Mouse (Mus musculus) intestine, embryonic 16.5 days (tissue): Measurements from ENCODE around the gene Ptma. TPM values are rescaled to one million over a fixed set of nuclear protein-coding genes. Genes with fewer than 3 reads are reported as not detected.
A peak's percentile ranks its signal among the peaks of the same experiment; 100 is the strongest.

Experiments
- ATAC-seq: fragments of 200-750 bp; cut with Nextera tagmentation; 2 replicates; pipeline ENCODE4 v1.8.0; 2017; ENCODE audit warnings: moderate TSS enrichment, moderate library complexity
- H3K27ac ChIP-seq: fragments of 300-500 bp; sonication (generic); 2 replicates; pipeline ENCODE4 v1.5.1; 2014; ENCODE audit warnings: mild to moderate bottlenecking, low read length
- H3K27me3 ChIP-seq: fragments of 300-500 bp; sonication (generic); replicated peaks from 2 replicates; pipeline ENCODE4 v1.6.1; 2014; ENCODE audit warnings: low read length, control low read depth, mixed read lengths; ENCODE audit not compliant: control insufficient read depth, insufficient read depth
- H3K36me3 ChIP-seq: fragments of 300-500 bp; sonication (generic); 2 replicates; pipeline ENCODE4 v1.6.1; 2014; ENCODE audit warnings: low read length, control low read depth; ENCODE audit not compliant: control insufficient read depth, insufficient read depth
- H3K4me1 ChIP-seq: fragments of 300-500 bp; sonication (generic); 2 replicates; pipeline ENCODE4 v1.6.1; 2014; ENCODE audit warnings: low read length, control low read depth, mixed read lengths; ENCODE audit not compliant: control insufficient read depth, insufficient read depth
- H3K4me2 ChIP-seq: fragments of 300-500 bp; sonication (generic); 2 replicates; pipeline ENCODE4 v1.6.1; 2014; ENCODE audit warnings: low read depth, low read length, control low read depth
- H3K4me3 ChIP-seq: fragments of 300-500 bp; sonication (generic); 2 replicates; pipeline ENCODE4 v1.5.1; 2014; ENCODE audit warnings: mild to moderate bottlenecking, low read length
- H3K9ac ChIP-seq: fragments of 300-500 bp; sonication (generic); 2 replicates; pipeline ENCODE4 v1.6.1; 2014; ENCODE audit warnings: low read depth, low read length
- H3K9me3 ChIP-seq: fragments of 300-500 bp; sonication (generic); 2 replicates; pipeline ENCODE4 v1.6.1; 2016; ENCODE audit warnings: low read length, control low read depth; ENCODE audit not compliant: control insufficient read depth
- WGBS: fragments of 180-500 bp; shearing (Covaris S2); extraction: QIAGEN DNeasy Blood & Tissue Kit; methylation state at CpG from one replicate; pipeline ENCODE4 v1.1.7; 2014; 5-methylcytosine and 5-hydroxymethylcytosine counted together
- polyA plus RNA-seq: library from polyadenylated mRNA; unstranded; fragments of >200 nt; fragmentation: Nextera tagmentation; extraction: Ambion mirVana; gene quantifications from 2 replicates; pipeline ENCODE4 v1.2.1, GENCODE M21; 2015

Gene Ptma
- polyA plus RNA-seq, 1 experiment from 2014 or later: 1,813 TPM

- Histone ChIP-seq H3K27ac (peak overlapping the region; percentile 99), H3K27me3 (no peaks in the 10 kb centered on the region), H3K4me2 (no peak overlapping the region), H3K9me3 (no peaks in the 10 kb centered on the region), H3K4me3 (no peak overlapping the region), H3K36me3 (no peaks in the 10 kb centered on the region), H3K4me1 (peaks cover 70% of the 10 kb centered on the region), H3K9ac (0 out of 2 replicates have a peak overlapping the region, but pooled peaks have one; percentile 63)
- WGBS: 3% methylated on average over 4 of the region's 4 CpGs
- ATAC-seq: no peak
Measured at GRCm38 (mm10) chr1:86501559-86501958, 25.0 kb upstream of the Ptma start.

DNA sequence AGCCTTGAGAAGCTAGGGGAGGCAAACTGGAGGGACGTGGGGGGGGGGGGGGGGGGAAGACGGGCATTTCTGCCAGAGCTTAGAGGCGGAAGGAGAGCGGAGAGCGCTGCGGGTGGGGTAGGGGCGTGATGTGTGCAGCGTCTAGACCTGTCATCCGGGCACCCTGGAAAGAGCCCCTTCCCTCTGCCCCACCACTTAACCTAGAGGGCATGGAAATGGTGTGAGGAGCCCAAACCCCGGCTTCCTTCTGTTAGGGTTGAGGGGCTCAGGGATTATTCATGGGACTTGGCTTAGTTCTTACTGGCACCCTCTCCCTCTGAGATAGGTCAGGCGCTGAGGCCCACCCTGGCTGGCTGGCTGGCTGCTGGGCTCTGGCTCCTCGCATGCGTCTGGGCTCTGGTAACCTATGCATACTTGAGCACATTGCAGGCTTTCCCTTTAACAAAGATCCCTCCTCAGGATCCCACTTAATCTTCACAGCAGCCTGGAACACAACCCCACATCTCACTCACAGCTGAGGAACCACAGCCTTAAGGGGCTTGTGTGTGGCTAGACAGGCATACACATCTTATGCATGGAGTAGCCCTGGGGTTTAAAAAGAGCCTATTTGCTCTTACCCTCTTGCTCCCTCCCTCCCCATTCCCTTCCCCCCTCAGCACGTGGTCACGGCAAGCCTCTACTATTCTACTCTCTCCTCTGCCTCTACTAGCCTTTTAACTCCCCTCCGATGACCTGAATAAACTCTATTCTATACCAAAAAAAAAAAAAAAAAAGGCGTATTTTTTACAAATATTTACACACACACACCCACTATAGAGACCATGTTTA is 24.1 kb upstream of the Ptma start:
- no peak for ATAC-seq
- Histone ChIP-seq H3K9me3 (no peaks in the 10 kb centered on the region), H3K36me3 (no peaks in the 10 kb centered on the region), H3K4me3 (no peak overlapping the region), H3K4me2 (peak overlapping the region; percentile 88), H3K27me3 (no peaks in the 10 kb centered on the region), H3K4me1 (peaks cover 62% of the 10 kb centered on the region), H3K27ac (peak overlapping the region; percentile 99), H3K9ac (peak overlapping the region; percentile 75)
- WGBS: 31% methylated on average over 15 of the region's 17 CpGs

DNA sequence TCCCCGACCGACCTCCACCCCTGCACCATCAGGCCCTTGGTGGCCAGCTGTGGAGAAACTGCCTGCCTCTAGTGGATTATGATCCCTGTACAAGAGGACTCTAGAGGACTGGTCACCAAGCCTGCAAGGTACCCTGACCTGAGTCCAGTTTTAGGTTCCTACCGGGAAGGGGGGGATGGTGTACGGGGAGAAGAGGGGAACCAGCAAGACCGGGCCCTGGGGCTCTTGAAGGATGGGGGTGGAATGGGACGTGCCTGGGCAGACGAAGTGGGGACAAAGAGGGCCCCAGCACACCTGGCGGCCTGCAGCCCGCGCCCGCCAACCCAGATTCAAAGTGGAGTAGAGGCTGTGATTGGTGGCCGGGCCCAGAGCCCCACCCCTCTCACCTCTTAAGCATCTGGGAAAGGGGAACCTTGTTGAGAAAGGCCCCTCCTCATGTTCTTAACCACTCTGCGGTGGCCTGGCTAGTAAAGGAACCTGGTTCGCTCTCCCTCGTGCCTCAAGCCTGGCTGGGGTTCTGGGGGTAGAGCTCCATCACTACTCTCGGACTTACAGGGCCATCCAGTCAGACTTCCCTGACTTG is 23.3 kb upstream of the Ptma start:
- no peaks in the 10 kb centered on the region for H3K27me3 ChIP-seq
- peak overlapping the region; percentile 46 for H3K4me3 ChIP-seq
- peak overlapping the region; percentile 99 for H3K27ac ChIP-seq
- ATAC-seq: peak; percentile 49
- H3K4me1 ChIP-seq: peaks cover 57% of the 10 kb centered on the region
- no peaks in the 10 kb centered on the region for H3K9me3 ChIP-seq
- no peaks in the 10 kb centered on the region for H3K36me3 ChIP-seq
- H3K9ac ChIP-seq: peak overlapping the region; percentile 75
- peak overlapping the region; percentile 88 for H3K4me2 ChIP-seq
- WGBS: 29% methylated on average over 16 of the region's 16 CpGs

GRCm38 (mm10) chr1:86503906-86504696 is 22.4 kb upstream of the Ptma start:
- Histone ChIP-seq H3K27ac (peak overlapping the region; percentile 99), H3K4me1 (peaks cover 48% of the 10 kb centered on the region), H3K27me3 (no peaks in the 10 kb centered on the region), H3K36me3 (no peaks in the 10 kb centered on the region), H3K4me2 (peak overlapping the region; percentile 88), H3K9me3 (no peaks in the 10 kb centered on the region), H3K4me3 (peak overlapping the region; percentile 46), H3K9ac (peak overlapping the region; percentile 75)
- under 1% methylated on average over 64 of the region's 64 CpGs for WGBS
- ATAC-seq: peak; percentile 86

GRCm38 (mm10) chr1:86504697-86505421 is 21.7 kb upstream of the Ptma start:
- peak overlapping the region; percentile 46 for H3K4me3 ChIP-seq
- H3K9ac ChIP-seq: peak overlapping the region; percentile 75
- ATAC-seq: no peak; the same call in 1 of the 2 replicates
- no peaks in the 10 kb centered on the region for H3K27me3 ChIP-seq
- H3K36me3 ChIP-seq: no peaks in the 10 kb centered on the region
- H3K27ac ChIP-seq: peak overlapping the region; percentile 99
- H3K4me2 ChIP-seq: peak overlapping the region; percentile 88
- peaks cover 50% of the 10 kb centered on the region for H3K4me1 ChIP-seq
- 18% methylated on average over 19 of the region's 19 CpGs for WGBS
- H3K9me3 ChIP-seq: no peaks in the 10 kb centered on the region

DNA sequence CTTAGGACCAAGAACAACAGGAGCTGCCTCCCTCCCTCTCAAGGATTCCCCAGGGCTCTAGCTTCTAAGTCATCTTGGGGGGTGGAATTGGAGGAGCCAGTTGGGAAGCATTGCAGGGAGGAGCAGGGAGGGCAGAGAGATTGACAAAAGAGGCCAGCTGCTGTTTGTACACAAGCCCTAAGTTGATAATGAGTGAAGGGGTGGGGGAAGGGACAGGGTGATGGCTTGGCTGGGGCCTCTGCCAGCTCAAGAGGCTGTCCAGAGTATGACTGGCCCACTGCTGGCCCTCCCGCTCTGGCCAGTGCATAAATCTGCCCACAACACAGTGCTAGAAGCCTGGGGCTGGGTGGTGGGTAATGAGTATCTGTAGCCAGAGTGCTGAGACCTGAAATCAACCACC is 21.1 kb upstream of the Ptma start:
- Histone ChIP-seq H3K4me3 (no peak overlapping the region; the same call in 1 of the 2 replicates), H3K27me3 (no peaks in the 10 kb centered on the region), H3K9me3 (no peaks in the 10 kb centered on the region), H3K4me2 (peak overlapping the region; percentile 88), H3K36me3 (no peaks in the 10 kb centered on the region), H3K27ac (peak overlapping the region; percentile 99), H3K9ac (peak overlapping the region; percentile 75), H3K4me1 (peaks cover 50% of the 10 kb centered on the region)
- 63% methylated on average over 1 of the region's 1 CpGs for WGBS
- ATAC-seq: no peak

GRCm38 (mm10) chr1:86506420-86506819 is 20.1 kb upstream of the Ptma start:
- no peaks in the 10 kb centered on the region for H3K9me3 ChIP-seq
- 79% methylated on average over 5 of the region's 5 CpGs for WGBS
- no peaks in the 10 kb centered on the region for H3K36me3 ChIP-seq
- no peak overlapping the region for H3K4me3 ChIP-seq
- no peak for ATAC-seq
- no peak overlapping the region for H3K9ac ChIP-seq
- no peak overlapping the region for H3K27ac ChIP-seq
- no peak overlapping the region for H3K4me2 ChIP-seq
- peaks cover 41% of the 10 kb centered on the region for H3K4me1 ChIP-seq
- no peaks in the 10 kb centered on the region for H3K27me3 ChIP-seq

- WGBS: 87% methylated on average over 5 of the region's 5 CpGs
- peaks cover 30% of the 10 kb centered on the region for H3K4me1 ChIP-seq
- H3K27me3 ChIP-seq: no peaks in the 10 kb centered on the region
- H3K27ac ChIP-seq: no peak overlapping the region
- H3K9me3 ChIP-seq: no peaks in the 10 kb centered on the region
- no peak overlapping the region for H3K9ac ChIP-seq
- H3K4me3 ChIP-seq: no peak overlapping the region
- no peak overlapping the region for H3K4me2 ChIP-seq
- no peak for ATAC-seq
- no peaks in the 10 kb centered on the region for H3K36me3 ChIP-seq
Measured at GRCm38 (mm10) chr1:86507866-86508265, 18.7 kb upstream of the Ptma start.
